Mouse (Mus musculus) cerebellum, adult 2 months (tissue): ENCODE measurements around the gene Eif6. TPM values are rescaled to one million over a fixed set of nuclear protein-coding genes. Genes with fewer than 3 reads are reported as not detected.

Experiments
- DNase-seq, 2 experiments: peaks; one replicate each; pipeline ENCODE4 v3.0.0; 2021
- H3K27ac ChIP-seq: fragments of 200-500 bp; 2 replicates; pipeline ENCODE4 v1.5.1; 2012; ENCODE audit warnings: low read length, control low read depth, inconsistent platforms; ENCODE audit not compliant: insufficient read depth
- H3K27me3 ChIP-seq: fragments of 200-500 bp; 2 replicates; pipeline ENCODE4 v1.6.1; 2012; ENCODE audit warnings: inconsistent platforms, mild to moderate bottlenecking, low read length, moderate library complexity; ENCODE audit not compliant: control insufficient read depth, insufficient read depth
- H3K4me1 ChIP-seq: fragments of 200-500 bp; 2 replicates; pipeline ENCODE4 v1.6.1; 2011; ENCODE audit warnings: low read length; ENCODE audit not compliant: control insufficient read depth, insufficient read depth
- H3K4me3 ChIP-seq: fragments of 200-500 bp; replicated peaks from 2 replicates; pipeline ENCODE3; 2011; ENCODE audit warnings: mild to moderate bottlenecking, low read depth, low read length, control low read depth; ENCODE audit not compliant: insufficient read depth
- CTCF ChIP-seq: fragments of 200-500 bp; IDR thresholded peaks from 2 replicates; pipeline ENCODE4 v1.5.1; 2011; ENCODE audit warnings: low read depth, mild to moderate bottlenecking, control low read depth, low read length, moderate library complexity, borderline replicate concordance; ENCODE audit not compliant: insufficient read depth
- POLR2A ChIP-seq: fragments of 200-500 bp; IDR thresholded peaks from 2 replicates; pipeline ENCODE4 v1.6.1; 2011; ENCODE audit warnings: low read length, control low read depth, borderline replicate concordance; ENCODE audit not compliant: insufficient read depth
- WGBS: fragments of 180-500 bp; shearing (Covaris S2); methylation state at CpG from one replicate; pipeline ENCODE4 v1.1.7; 2018; 5-methylcytosine and 5-hydroxymethylcytosine counted together
- polyA plus RNA-seq: library from polyadenylated mRNA; depleted of rRNA; stranded (reverse); fragments of >200 nt; gene quantifications from 2 replicates; pipeline ENCODE4 v1.2.3, GENCODE M21; 2012; rRNA removed

Eif6 gene
- polyA plus RNA-seq, 1 experiment = 84.9 TPM

DNA sequence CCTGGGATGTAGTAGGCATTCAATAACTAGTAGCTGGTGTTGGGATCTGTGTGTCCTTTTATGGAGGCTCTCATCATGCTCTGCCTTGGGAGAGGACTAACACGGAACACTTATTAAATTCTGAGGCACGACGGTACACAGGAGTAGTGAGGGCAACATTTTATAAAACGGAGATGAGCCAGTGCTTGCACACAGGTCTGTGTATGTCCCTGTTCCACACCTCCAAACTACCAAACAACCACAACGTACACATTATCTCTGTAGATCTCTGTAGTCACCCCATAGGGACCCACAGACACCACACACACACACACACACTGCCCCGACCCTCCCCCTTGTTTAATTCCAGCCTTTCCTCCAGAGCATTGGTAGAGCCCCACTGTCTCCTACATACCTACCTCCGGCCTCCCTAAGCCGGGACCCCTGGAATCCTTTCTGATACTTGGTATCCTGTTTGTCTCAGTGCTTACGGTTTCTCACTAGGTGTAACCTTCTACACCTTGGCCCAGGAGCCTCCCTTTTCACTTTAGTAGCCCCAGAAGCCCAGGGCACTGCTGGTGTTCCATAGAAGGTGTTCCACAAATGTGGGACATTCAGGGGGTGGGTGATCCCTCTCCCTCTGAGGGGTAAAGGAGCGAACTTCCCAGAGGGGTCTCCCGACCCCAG, 52.3 kb downstream of the Eif6 start:
- Histone ChIP-seq H3K4me1 (peaks cover 7% of the 10 kb centered on the region; the same call in 1 of the 2 replicates), H3K4me3 (peak overlapping the region; percentile 54), H3K27me3 (no peaks in the 10 kb centered on the region), H3K27ac (peak overlapping the region; percentile 98)
- peak; percentile 53 to 67 for DNase-seq
- TF ChIP-seq CTCF (no peak), POLR2A (no peak)
- WGBS = 8% methylated on average over 11 of the region's 11 CpGs

DNA sequence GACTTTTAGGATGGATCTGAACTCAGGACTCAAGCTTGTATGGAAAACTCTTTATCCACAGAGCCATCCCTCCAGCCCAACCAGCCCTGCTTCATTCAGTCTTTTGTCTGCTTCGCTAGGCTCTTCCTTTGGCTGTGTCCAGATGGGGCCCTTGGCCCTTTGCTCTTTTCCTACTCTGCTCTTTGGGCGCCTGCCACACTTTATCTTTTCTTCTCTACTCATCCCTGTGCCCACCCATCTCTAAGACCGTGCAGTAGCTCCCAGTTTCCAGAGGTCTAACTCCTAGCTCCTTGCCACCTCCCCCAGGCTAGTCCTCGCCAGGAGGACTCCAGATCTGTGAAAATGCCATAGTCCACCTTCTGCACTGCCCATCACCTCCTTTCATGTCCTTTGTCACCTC, 53.1 kb downstream of the Eif6 start:
- Histone ChIP-seq H3K27me3 (no peaks in the 10 kb centered on the region), H3K4me3 (no peak overlapping the region), H3K27ac (peak overlapping the region; percentile 98), H3K4me1 (peaks cover 4% of the 10 kb centered on the region; the same call in 1 of the 2 replicates)
- no peak for TF ChIP-seq POLR2A
- no peak for TF ChIP-seq CTCF
- DNase-seq = peak; percentile 38 to 49
- 54% methylated on average over 4 of the region's 4 CpGs for WGBS

Other genes starting within 250 kb of the Eif6 start
- gene Gss, start 234.1 kb downstream of the Eif6 start, polyA plus RNA-seq = 25.7 and 26.5 TPM in 2 replicates
- 17.6 and 20.8 TPM in 2 replicates for gene Myh7b, start 215.7 kb downstream of the Eif6 start, polyA plus RNA-seq
- 223 and 236 TPM in 2 replicates for gene Trpc4ap, start 134.5 kb downstream of the Eif6 start, polyA plus RNA-seq
- 52.9 and 53.4 TPM in 2 replicates for gene Edem2, start 97.5 kb downstream of the Eif6 start, polyA plus RNA-seq
- gene Gm17581, start 91.1 kb downstream of the Eif6 start, polyA plus RNA-seq = not detected in 2 replicates
- gene Procr, start 75.8 kb downstream of the Eif6 start, polyA plus RNA-seq = 1.9 TPM in 2 replicates
- gene Mmp24, start 51.6 kb downstream of the Eif6 start, polyA plus RNA-seq = 153 and 190 TPM in 2 replicates
- 72.8 and 81.5 TPM in 2 replicates for gene BC029722, start 7.5 kb downstream of the Eif6 start, polyA plus RNA-seq
- gene Fam83c, start 7.9 kb upstream of the Eif6 start, polyA plus RNA-seq = not detected in 2 replicates
- gene Uqcc1, start 103.4 kb upstream of the Eif6 start, polyA plus RNA-seq = 95.8 and 102 TPM in 2 replicates
- gene Gm15557, start 113.8 kb upstream of the Eif6 start, polyA plus RNA-seq = not detected in 2 replicates
- gene Gdf5, start 118.4 kb upstream of the Eif6 start, polyA plus RNA-seq = 0.14 and 0.21 TPM in 2 replicates
- 20.7 and 21.2 TPM in 2 replicates for gene Cep250, start 129.5 kb upstream of the Eif6 start, polyA plus RNA-seq
- gene 6430550D23Rik, start 181.1 kb upstream of the Eif6 start, polyA plus RNA-seq = 3.7 and 4.2 TPM in 2 replicates
- 316 and 328 TPM in 2 replicates for gene Ergic3, start 181.1 kb upstream of the Eif6 start, polyA plus RNA-seq
- gene Fer1l4, start 226.0 kb upstream of the Eif6 start, polyA plus RNA-seq = 0.23 TPM in 1 of 2 replicates, not detected in the other
- gene Spag4, start 238.2 kb upstream of the Eif6 start, polyA plus RNA-seq = 5.4 and 6.1 TPM in 2 replicates